Mouse (Mus musculus): ENCODE data around the gene Cpsf4. TPM values are rescaled to one million over a fixed set of nuclear protein-coding genes. Genes with fewer than 3 reads are reported as not detected.
"Not testable (repeated sequence)": the region's sequence is repeated elsewhere in the genome, so short reads cannot be mapped to it uniquely, and the experiment has no call there.

Cpsf4 gene
- polyA plus RNA-seq, 1 experiment from 2014 or later: 53.4 TPM

- Histone ChIP-seq H3K36me3 (peaks cover 67% of the 10 kb centered on the region), H3K4me3 (no peak overlapping the region), H3K4me1 (replicated peaks) (0 out of 2 replicates have a peak, but pooled peaks cover 4% of the 10 kb centered on the region), H3K27me3 (no peaks in the 10 kb centered on the region), H3K9me3 (no peaks in the 10 kb centered on the region), H3K27ac (no peak overlapping the region), H3K4me2 (no peak overlapping the region), H3K9ac (no peak overlapping the region)
- no peak for ATAC-seq (ENCODE audit: low FRiP score)
- 97% methylated on average over 4 of the region's 4 CpGs for WGBS
These were observed 44.3 kb downstream of the Cpsf4 start for GRCm38 (mm10) chr5:145211340-145211739.

- WGBS: 92% methylated on average over 4 of the region's 4 CpGs
- Histone ChIP-seq H3K27ac (no peak overlapping the region), H3K9me3 (no peaks in the 10 kb centered on the region), H3K4me1 (replicated peaks) (no peaks in the 10 kb centered on the region), H3K4me3 (no peak overlapping the region), H3K27me3 (no peaks in the 10 kb centered on the region), H3K4me2 (no peak overlapping the region), H3K9ac (no peak overlapping the region), H3K36me3 (peaks cover 63% of the 10 kb centered on the region)
- ATAC-seq (ENCODE audit: low FRiP score): no peak
These were observed 45.2 kb downstream of the Cpsf4 start for GRCm38 (mm10) chr5:145212216-145212615.

GRCm38 (mm10) chr5:145213505-145213904 lies 46.5 kb downstream of the Cpsf4 start:
- WGBS: 97% methylated on average over 3 of the region's 3 CpGs
- Histone ChIP-seq H3K36me3 (peaks cover 62% of the 10 kb centered on the region), H3K4me3 (no peak overlapping the region), H3K4me2 (no peak overlapping the region), H3K9me3 (no peaks in the 10 kb centered on the region), H3K27me3 (no peaks in the 10 kb centered on the region), H3K27ac (no peak overlapping the region), H3K4me1 (replicated peaks) (no peaks in the 10 kb centered on the region), H3K9ac (no peak overlapping the region)
- ATAC-seq (ENCODE audit: low FRiP score): no peak

GRCm38 (mm10) chr5:145214679-145215078 lies 47.7 kb downstream of the Cpsf4 start:
- H3K36me3 ChIP-seq: peaks cover 68% of the 10 kb centered on the region
- H3K4me3 ChIP-seq: no peak overlapping the region
- no peak overlapping the region for H3K4me2 ChIP-seq
- WGBS: 65% methylated on average over 4 of the region's 4 CpGs
- H3K27ac ChIP-seq: no peak overlapping the region
- H3K27me3 ChIP-seq: no peaks in the 10 kb centered on the region
- no peaks in the 10 kb centered on the region for H3K4me1 ChIP-seq (replicated peaks)
- no peaks in the 10 kb centered on the region for H3K9me3 ChIP-seq
- no peak overlapping the region for H3K9ac ChIP-seq
- no peak for ATAC-seq (ENCODE audit: low FRiP score)

- no peaks in the 10 kb centered on the region for H3K27me3 ChIP-seq
- H3K27ac ChIP-seq: no peak overlapping the region
- no peak overlapping the region for H3K9ac ChIP-seq
- H3K9me3 ChIP-seq: no peaks in the 10 kb centered on the region
- H3K4me3 ChIP-seq: no peak overlapping the region
- ATAC-seq (ENCODE audit: low FRiP score): no peak
- WGBS: 89% methylated on average over 6 of the region's 6 CpGs
- H3K36me3 ChIP-seq: peaks cover 69% of the 10 kb centered on the region
- H3K4me1 ChIP-seq (replicated peaks): no peaks in the 10 kb centered on the region
- H3K4me2 ChIP-seq: no peak overlapping the region
These were observed 50.7 kb downstream of the Cpsf4 start for GRCm38 (mm10) chr5:145217746-145218145.

GRCm38 (mm10) chr5:145218206-145218605 lies 51.2 kb downstream of the Cpsf4 start:
- WGBS: 97% methylated on average over 21 of the region's 21 CpGs
- Histone ChIP-seq H3K9ac (no peak overlapping the region), H3K36me3 (peaks cover 70% of the 10 kb centered on the region), H3K27ac (no peak overlapping the region), H3K4me2 (no peak overlapping the region), H3K27me3 (no peaks in the 10 kb centered on the region), H3K9me3 (no peaks in the 10 kb centered on the region), H3K4me3 (no peak overlapping the region), H3K4me1 (replicated peaks) (no peaks in the 10 kb centered on the region)
- no peak for ATAC-seq (ENCODE audit: low FRiP score)

- H3K9ac ChIP-seq: no peak overlapping the region
- no peaks in the 10 kb centered on the region for H3K4me1 ChIP-seq (replicated peaks)
- H3K36me3 ChIP-seq: peaks cover 66% of the 10 kb centered on the region
- no peak overlapping the region for H3K4me2 ChIP-seq
- WGBS: 96% methylated on average over 20 of the region's 20 CpGs
- no peak for ATAC-seq (ENCODE audit: low FRiP score)
- H3K27ac ChIP-seq: no peak overlapping the region
- no peaks in the 10 kb centered on the region for H3K27me3 ChIP-seq
- H3K4me3 ChIP-seq: no peak overlapping the region
- no peaks in the 10 kb centered on the region for H3K9me3 ChIP-seq
These were observed 51.7 kb downstream of the Cpsf4 start for GRCm38 (mm10) chr5:145218671-145219070.

GRCm38 (mm10) chr5:145219981-145220380 lies 53.0 kb downstream of the Cpsf4 start:
- 91% methylated on average over 8 of the region's 8 CpGs for WGBS
- H3K36me3 ChIP-seq: peaks cover 55% of the 10 kb centered on the region

GRCm38 (mm10) chr5:145222840-145223239 lies 55.8 kb downstream of the Cpsf4 start:
- H3K4me2 ChIP-seq: no peak overlapping the region
- no peak overlapping the region for H3K4me3 ChIP-seq
- no peak overlapping the region for H3K9ac ChIP-seq
- ATAC-seq (ENCODE audit: low FRiP score): no peak
- H3K4me1 ChIP-seq (replicated peaks): no peaks in the 10 kb centered on the region
- H3K27ac ChIP-seq: no peak overlapping the region
- no peaks in the 10 kb centered on the region for H3K9me3 ChIP-seq
- H3K36me3 ChIP-seq: peaks cover 48% of the 10 kb centered on the region
- H3K27me3 ChIP-seq: no peaks in the 10 kb centered on the region
- WGBS: 81% methylated on average over 5 of the region's 5 CpGs

More at GRCm38 (mm10) chr5:145219981-145220380, 53.0 kb downstream of the Cpsf4 start:
- Histone ChIP-seq H3K27me3 (no peaks in the 10 kb centered on the region), H3K4me2 (no peak overlapping the region), H3K4me1 (replicated peaks) (no peaks in the 10 kb centered on the region), H3K9ac (no peak overlapping the region), H3K27ac (no peak overlapping the region), H3K9me3 (no peaks in the 10 kb centered on the region), H3K4me3 (no peak overlapping the region)
- no peak for ATAC-seq (ENCODE audit: low FRiP score)

GRCm38 (mm10) chr5:145223395-145223794 lies 56.4 kb downstream of the Cpsf4 start:
- ATAC-seq (ENCODE audit: low FRiP score): no peak
- no peaks in the 10 kb centered on the region for H3K27me3 ChIP-seq
- H3K27ac ChIP-seq: no peak overlapping the region
- no peaks in the 10 kb centered on the region for H3K9me3 ChIP-seq
- peaks cover 43% of the 10 kb centered on the region for H3K36me3 ChIP-seq
- WGBS: 83% methylated on average over 12 of the region's 12 CpGs
- no peak overlapping the region for H3K9ac ChIP-seq
- H3K4me3 ChIP-seq: no peak overlapping the region
- H3K4me2 ChIP-seq: no peak overlapping the region
- H3K4me1 ChIP-seq (replicated peaks): no peaks in the 10 kb centered on the region

- Histone ChIP-seq H3K9ac (no peak overlapping the region), H3K36me3 (peaks cover 15% of the 10 kb centered on the region), H3K9me3 (no peaks in the 10 kb centered on the region), H3K4me3 (no peak overlapping the region), H3K27ac (no peak overlapping the region), H3K27me3 (no peaks in the 10 kb centered on the region), H3K4me1 (replicated peaks) (peaks cover 9% of the 10 kb centered on the region), H3K4me2 (no peak overlapping the region)
- 69% methylated on average over 2 of the region's 2 CpGs for WGBS
- ATAC-seq (ENCODE audit: low FRiP score): no peak
These were observed 59.4 kb downstream of the Cpsf4 start for GRCm38 (mm10) chr5:145226453-145226852.

GRCm38 (mm10) chr5:145229283-145229682 lies 62.3 kb downstream of the Cpsf4 start:
- H3K4me2 ChIP-seq; ATAC-seq (ENCODE audit: low FRiP score); H3K9ac ChIP-seq; H3K27me3 ChIP-seq; H3K4me3 ChIP-seq; H3K9me3 ChIP-seq; H3K27ac ChIP-seq: not testable (repeated sequence)
- peaks cover 11% of the 10 kb centered on the region for H3K36me3 ChIP-seq
- WGBS: 76% methylated on average over 6 of the region's 6 CpGs
- H3K4me1 ChIP-seq (replicated peaks): peaks cover 26% of the 10 kb centered on the region

GRCm38 (mm10) chr5:145230641-145231040 lies 63.6 kb downstream of the Cpsf4 start:
- Histone ChIP-seq H3K36me3 (peaks cover 24% of the 10 kb centered on the region), H3K27ac (no peak overlapping the region)
- WGBS: 89% methylated on average over 4 of the region's 4 CpGs

More at GRCm38 (mm10) chr5:145230641-145231040, 63.6 kb downstream of the Cpsf4 start:
- no peak for ATAC-seq (ENCODE audit: low FRiP score)
- Histone ChIP-seq H3K27me3 (no peaks in the 10 kb centered on the region), H3K9ac (peak overlapping the region; percentile 99), H3K9me3 (no peaks in the 10 kb centered on the region), H3K4me1 (replicated peaks) (peaks cover 26% of the 10 kb centered on the region), H3K4me2 (peak overlapping the region; percentile 87), H3K4me3 (peak overlapping the region; percentile 99)

All from hindbrain, embryonic 13.5 days (tissue).